Mouse (Mus musculus) E14TG2a.4 (cell line): ENCODE measurements around the gene Slc38a3.

Experiments
- CTCF ChIP-seq: conservative IDR thresholded peaks from 2 replicates; pipeline ENCODE4 v1.5.1; 2014; ENCODE audit warnings: low read length
- POU5F1 ChIP-seq: IDR thresholded peaks from 2 replicates; pipeline ENCODE4 v1.6.1; 2014; ENCODE audit warnings: low read length, borderline replicate concordance

DNA sequence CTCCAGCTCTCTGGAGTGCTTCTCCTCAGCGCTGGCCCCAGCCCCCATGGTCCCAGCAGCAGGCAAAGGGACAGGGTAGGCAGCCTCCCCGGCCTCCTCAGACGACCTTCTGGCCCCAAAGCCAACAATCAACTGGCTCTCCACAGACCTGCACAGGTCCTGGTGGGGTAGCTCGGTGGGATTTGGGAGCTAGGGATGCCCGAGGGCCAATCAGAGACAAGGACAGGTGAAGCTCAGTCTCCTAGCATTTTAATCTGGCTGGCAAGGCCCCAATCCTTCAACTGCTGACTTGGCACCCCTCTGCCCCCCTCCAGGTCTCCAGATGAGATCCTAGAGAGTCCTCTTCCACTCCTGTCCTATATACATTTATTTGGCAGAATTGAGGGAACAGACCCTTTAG is 10.2 kb upstream of the Slc38a3 start, which contains the start of gene Gnat1:
- TF ChIP-seq CTCF (no peak), POU5F1 (no peak)
